Mouse (Mus musculus): Measurements from ENCODE around the gene Mettl22.

The Mettl22 gene

DNA sequence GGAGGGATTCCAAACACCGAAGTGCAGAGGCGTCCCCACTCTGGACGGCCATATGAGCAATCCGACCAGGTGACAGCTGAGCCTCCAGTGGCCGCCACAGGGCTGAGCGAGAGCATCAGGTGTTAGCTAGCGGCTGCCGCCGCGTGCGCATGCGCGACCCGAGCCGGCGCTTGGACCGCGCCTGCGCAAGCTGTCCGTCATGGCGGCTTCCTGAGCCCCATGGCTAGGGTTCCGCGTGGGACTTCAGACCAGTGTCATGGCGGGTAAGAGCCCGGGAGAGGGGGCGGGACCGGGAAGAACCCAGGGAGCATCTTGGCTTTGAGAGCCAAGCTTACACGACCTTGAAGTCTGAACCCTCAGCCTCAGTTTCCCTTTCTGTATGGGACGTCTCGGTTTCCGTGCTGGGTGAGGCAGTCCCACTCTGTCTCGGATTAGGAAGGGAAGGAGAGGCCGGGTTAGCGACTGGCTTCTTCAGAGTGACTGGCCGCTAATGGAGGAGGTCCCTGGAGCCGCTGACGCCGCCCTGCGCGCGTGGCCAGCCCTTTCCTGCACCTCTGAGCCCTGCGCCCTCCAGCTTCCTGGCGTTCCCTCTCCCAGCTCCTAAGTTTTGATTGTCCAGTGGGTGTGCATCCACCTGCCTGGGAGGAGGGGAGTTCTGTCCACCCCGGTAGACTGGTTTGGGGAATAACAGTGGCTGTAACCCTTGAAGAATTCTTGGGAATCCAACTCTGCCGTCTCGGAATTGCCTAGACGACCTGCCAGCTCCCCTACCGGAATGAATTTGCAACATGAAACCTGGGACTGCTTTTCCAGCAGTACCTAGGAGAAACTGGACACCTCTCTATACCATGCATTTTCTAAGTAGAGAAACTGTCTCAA lies at the start of gene Mettl22:
Mettl22 (plus strand) TSS at position 186 of the 879 bp plus-strand sequence.
- CTCF ChIA-PET: interaction anchor here (0.6 to 0.7 kb wide), 2 partner anchors 9 to 14 kb away, joined by 6 to 11 read pairs; no protein-coding TSS in a partner anchor

DNA sequence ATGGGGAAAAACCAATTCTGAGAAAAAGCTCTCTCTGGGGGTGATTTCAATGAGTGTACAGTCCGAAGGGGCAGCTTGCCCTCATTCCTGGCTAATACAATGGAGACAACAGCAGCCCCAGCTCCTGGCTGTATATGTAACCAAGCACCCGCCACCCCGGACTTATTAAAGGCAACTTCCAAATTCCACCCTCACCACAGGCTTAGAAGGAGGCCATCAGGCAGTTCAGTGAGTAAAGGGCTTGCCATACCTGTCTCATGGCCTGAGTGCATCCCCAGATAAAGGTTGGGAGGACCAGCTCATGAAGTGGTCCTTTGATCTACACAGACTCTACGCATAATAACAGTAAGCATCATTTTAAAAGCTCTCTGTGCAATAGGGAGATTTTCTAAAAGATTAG lies 49.7 kb upstream of the Mettl22 start:
- CTCF ChIA-PET: no interaction called here

DNA sequence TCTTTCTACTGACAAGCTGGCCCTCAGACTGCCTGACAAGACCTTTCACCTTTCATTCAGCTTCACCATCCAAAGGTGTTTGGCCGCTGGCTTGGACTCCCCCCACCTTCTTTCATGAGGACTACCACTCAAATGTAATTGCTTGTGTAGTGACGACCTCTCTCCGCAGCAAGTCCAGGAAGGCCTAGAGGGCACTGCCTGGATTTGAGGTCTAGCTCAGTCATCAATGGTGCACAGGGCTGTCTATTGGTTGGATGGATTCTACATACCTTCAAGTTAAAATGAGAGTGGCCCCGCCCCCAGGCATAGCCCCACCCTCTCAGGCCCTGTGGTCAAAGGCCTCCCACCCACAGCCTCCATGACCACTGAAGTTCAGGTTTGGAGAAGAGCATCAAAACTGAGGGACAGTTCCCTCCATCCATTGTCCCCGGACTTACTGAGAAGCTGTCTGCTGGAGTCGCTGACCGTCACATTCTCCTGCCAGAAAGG lies 46.9 kb upstream of the Mettl22 start:
- CTCF ChIA-PET: interaction anchor here (0.6 to 0.7 kb wide), 2 partner anchors 118 to 379 kb away, joined by 3 to 20 read pairs; no protein-coding TSS in a partner anchor

GRCm38 (mm10) chr16:8424161-8424970 lies 46.2 kb upstream of the Mettl22 start:
- CTCF ChIA-PET: interaction anchor here (0.6 to 0.7 kb wide), 2 partner anchors 117 to 378 kb away, joined by 3 to 20 read pairs; no protein-coding TSS in a partner anchor

- CTCF ChIA-PET: no interaction called here
Measured at GRCm38 (mm10) chr16:8424971-8425330, 45.6 kb upstream of the Mettl22 start, which contains the start of gene Tmem114. Gene Tmem114 (minus strand): TSS chr16:8425136.

- CTCF ChIA-PET: no interaction called here
Measured at GRCm38 (mm10) chr16:8425736-8426135, 44.9 kb upstream of the Mettl22 start.

DNA sequence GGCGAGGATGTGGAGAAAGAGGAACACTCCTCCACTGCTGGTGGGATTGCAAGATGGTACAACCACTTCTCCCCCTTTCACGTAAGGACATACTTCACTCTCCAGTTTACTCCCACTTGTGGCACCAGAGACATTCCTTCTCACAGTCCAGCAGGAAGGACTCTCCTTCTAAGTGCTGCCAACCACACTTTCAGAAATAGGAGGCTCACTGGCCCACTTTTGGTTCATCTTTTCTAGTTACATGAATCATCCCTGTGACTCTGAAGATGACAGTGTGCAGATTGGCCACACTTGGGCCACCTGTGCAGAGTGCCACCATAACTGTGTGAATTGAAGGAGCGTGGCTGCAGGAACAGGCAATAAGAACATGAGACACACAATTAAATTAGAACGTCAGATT lies 41.1 kb upstream of the Mettl22 start:
- CTCF ChIA-PET: no interaction called here

DNA sequence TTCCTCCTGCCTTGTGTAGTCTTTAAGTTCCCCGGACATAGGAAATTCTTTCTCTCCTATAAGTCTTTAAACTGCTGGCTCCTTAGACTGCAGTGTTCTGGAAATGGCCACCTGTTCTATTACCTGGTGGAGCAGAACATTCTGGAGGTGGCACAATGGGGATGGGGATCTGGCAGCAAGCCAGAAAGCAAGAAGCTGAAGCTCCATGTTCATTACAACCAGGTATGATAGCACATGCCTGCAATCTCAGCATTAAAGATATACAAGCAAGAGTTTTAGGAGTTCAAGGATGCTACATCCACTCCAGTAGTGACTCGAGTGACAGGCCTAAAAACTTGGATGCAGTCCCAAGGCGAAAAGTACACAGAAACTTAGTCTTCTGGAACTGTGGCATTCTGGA lies 38.0 kb upstream of the Mettl22 start:
- CTCF ChIA-PET: no interaction called here

- CTCF ChIA-PET: no interaction called here
Measured at GRCm38 (mm10) chr16:8444911-8445310, 25.7 kb upstream of the Mettl22 start.

- CTCF ChIA-PET: no interaction called here
Measured at GRCm38 (mm10) chr16:8446256-8446655, 24.3 kb upstream of the Mettl22 start.

DNA sequence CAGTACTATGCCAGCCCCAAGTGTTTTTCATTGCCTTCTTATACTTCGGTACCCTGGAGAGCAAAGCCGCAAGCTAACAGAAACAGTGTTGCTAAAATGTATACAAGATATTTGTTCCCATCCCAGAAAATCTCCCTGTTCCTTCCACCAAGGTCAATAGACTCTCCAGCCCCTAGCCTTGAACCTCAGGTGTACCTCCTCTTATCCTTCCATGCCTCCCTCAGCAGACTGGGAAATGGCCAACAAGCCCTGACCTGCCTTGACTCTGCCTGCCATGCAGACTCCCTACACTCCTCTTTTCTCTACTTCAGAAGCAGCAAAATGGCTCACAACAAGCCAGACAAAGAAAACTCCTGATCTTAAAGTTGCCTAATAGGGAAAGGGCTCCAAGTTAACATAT lies 17.3 kb upstream of the Mettl22 start:
- CTCF ChIA-PET: no interaction called here

DNA sequence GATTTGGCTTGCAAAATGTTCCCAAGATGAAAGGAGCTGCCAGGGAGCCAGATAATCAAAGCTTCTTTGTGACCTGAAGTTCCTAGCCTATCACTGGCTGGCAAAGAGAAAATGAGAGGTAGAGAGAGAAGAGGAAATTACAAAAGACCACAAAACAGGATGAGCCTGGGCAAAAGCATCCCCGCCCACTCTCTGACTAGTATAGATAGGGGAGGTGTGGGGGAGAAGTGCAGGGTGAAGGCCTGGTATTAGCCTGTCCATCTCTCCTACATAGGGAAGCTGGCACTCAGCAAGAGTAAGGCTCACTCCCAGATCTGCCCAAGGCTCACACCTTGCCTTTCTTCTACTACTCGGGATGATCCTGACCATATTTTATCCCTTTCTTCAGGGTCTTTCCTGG lies 15.4 kb upstream of the Mettl22 start:
- CTCF ChIA-PET: no interaction called here

GRCm38 (mm10) chr16:8458391-8458790 lies 12.2 kb upstream of the Mettl22 start:
- CTCF ChIA-PET: no interaction called here

- CTCF ChIA-PET: interaction anchor here (1.0 kb wide), 1 partner anchor 13 kb away, joined by 3 read pairs; no protein-coding TSS in a partner anchor
Measured at GRCm38 (mm10) chr16:8459098-8459497, 11.5 kb upstream of the Mettl22 start.

- CTCF ChIA-PET: interaction anchor here (0.6 to 0.7 kb wide), 2 partner anchors 10 to 13 kb away, joined by 6 to 11 read pairs; no protein-coding TSS in a partner anchor
Measured at GRCm38 (mm10) chr16:8470132-8470531, 456 bp upstream of the Mettl22 start.

DNA sequence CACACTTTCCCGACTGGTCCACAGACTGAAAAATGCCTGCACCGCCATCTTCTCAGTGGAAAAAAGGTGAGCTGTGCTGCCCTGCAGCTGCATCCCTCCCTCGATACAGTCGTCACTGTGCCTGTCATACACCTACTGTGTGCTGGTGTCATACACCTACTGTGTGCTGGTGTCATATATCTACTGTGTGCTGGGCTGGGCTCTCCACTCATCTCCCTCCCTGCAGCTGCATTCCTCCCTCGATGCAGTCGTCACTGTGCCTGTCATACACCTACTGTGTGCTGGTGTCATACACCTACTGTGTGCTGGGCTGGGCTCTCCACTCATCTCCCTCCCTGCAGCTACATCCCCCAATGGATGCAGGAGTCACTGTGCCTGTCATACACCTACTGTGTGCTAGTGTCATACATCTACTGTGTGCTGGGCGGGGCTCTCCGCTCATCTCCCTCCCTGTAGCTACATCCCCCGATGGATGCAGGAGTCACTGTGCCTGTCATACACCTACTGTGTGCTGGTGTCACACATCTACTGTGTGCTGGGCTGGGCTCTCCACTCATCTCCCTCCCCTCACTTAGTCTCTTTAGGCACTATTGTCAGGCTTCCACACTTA lies 16.9 kb downstream of the Mettl22 start:
- CTCF ChIA-PET: no interaction called here

GRCm38 (mm10) chr16:8489340-8489739 lies 18.8 kb downstream of the Mettl22 start:
- CTCF ChIA-PET: no interaction called here

DNA sequence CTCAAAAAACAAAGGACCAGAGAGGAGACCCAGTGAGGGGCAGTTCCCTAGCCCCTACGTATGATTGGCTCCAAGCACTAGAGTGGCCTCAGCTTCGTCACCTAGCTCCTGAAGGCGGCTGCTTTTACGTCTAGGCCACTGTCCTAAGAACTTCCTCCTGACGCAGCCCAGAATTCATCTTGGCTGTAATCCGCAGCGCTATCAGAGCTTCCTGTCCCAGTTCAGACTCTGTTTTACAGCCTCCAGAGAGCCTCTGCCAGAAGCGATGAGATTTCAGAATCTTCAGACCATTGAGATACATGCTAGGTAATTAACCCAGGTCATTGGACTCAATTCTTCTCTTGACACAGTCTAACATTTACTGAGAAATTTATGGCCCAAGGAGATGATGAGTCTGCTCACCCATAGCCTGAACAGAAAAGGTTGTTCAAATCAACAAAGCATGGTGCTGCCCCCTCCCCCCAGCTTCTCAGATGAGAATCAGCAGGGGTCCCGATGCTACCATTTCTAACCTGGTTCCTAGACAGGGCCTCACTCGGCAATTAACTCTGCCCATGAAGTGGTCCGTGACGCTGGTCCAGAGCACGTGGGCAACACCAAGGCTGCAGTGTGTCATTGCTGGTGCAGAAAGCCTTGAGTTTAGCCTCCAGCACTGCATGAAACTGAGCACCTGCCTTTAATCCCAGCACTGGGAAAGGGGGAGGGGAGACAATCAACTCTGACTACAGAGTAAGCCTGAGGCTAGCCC lies 21.3 kb downstream of the Mettl22 start:
- CTCF ChIA-PET: no interaction called here

- CTCF ChIA-PET: interaction anchor here (0.6 to 1.7 kb wide), 2 partner anchors 180 to 357 kb away, joined by 5 to 14 read pairs; no protein-coding TSS in a partner anchor
Measured at GRCm38 (mm10) chr16:8494268-8494667, 23.7 kb downstream of the Mettl22 start.

GRCm38 (mm10) chr16:8496967-8497366 lies 26.4 kb downstream of the Mettl22 start:
- CTCF ChIA-PET: no interaction called here

DNA sequence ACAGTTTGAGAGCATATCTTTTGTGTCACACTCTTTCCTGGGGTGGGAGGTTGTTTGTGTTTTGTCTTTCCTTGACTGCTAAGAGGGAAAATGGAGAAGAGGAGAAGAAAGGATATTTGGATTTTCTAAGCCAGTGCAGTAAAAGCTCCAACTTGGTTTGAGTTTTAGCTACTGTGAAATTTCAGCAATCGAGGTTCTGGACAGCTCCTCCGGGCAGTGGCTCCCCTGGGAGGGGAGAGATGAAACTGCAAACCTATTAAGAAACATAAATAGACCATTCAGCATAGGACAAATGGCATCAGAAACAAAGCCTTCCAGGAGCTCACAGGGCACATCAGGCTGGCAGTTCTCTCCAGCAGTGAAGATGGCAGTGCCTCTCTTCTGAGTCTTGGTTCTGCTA lies 33.7 kb downstream of the Mettl22 start:
- CTCF ChIA-PET: no interaction called here
